Mouse (Mus musculus) C2C12 (cell line): ENCODE measurements at regions not wholly inside any gene's neighbourhood (a gene's known extent, or its start where the extent isn't known, plus 50 kb on each side); places are given as distances from the start of the nearest gene placed in this dataset.

ENCODE experiments used
- H3K27me3 ChIP-seq: one replicate; pipeline ENCODE4 v1.6.1; 2011; ENCODE audit not compliant: control insufficient read depth, insufficient read depth, insufficient read length
- H3K36me3 ChIP-seq: one replicate; pipeline ENCODE4 v1.6.1; 2011; ENCODE audit not compliant: control insufficient read depth, insufficient read depth
- H3K4me3 ChIP-seq: one replicate; pipeline ENCODE4 v1.5.1; 2011; ENCODE audit warnings: mild to moderate bottlenecking, control low read depth; ENCODE audit not compliant: poor library complexity, insufficient read depth, severe bottlenecking
- H3K79me2 ChIP-seq: one replicate; pipeline ENCODE4 v1.6.1; 2011; ENCODE audit not compliant: control insufficient read depth, insufficient read depth
- H3K79me3 ChIP-seq: one replicate; pipeline ENCODE4 v1.6.1; 2011; ENCODE audit warnings: low read depth, control low read depth
- H3ac ChIP-seq: one replicate; pipeline ENCODE3; 2011; ENCODE audit warnings: low read depth; ENCODE audit not compliant: control insufficient read depth, insufficient read length
- CEBPB ChIP-seq: IDR thresholded peaks from one replicate; pipeline ENCODE4 v1.6.1; 2011; ENCODE audit warnings: low read depth, mild to moderate bottlenecking, control low read depth, moderate library complexity
- CTCF ChIP-seq: IDR thresholded peaks from one replicate; pipeline ENCODE4 v1.5.1; 2011; ENCODE audit not compliant: control insufficient read depth, insufficient read depth, insufficient read length
- FOSL1 ChIP-seq: IDR thresholded peaks from one replicate; pipeline ENCODE4 v1.8.0; 2011; ENCODE audit warnings: mild to moderate bottlenecking, low read length; ENCODE audit not compliant: poor library complexity, insufficient read depth, severe bottlenecking
- MAX ChIP-seq: IDR thresholded peaks from one replicate; pipeline ENCODE4 v1.6.1; 2011; ENCODE audit warnings: mild to moderate bottlenecking, control low read depth
- MYOD1 ChIP-seq: IDR thresholded peaks from one replicate; pipeline ENCODE4 v1.6.1; 2011; ENCODE audit warnings: low read depth; ENCODE audit not compliant: control insufficient read depth, insufficient read length
- MYOG ChIP-seq: IDR thresholded peaks from one replicate; pipeline ENCODE4 v1.6.1; 2011; ENCODE audit not compliant: control insufficient read depth, insufficient read length; ENCODE audit errors: extremely low read depth
- USF1 ChIP-seq: IDR thresholded peaks from one replicate; pipeline ENCODE4 v1.6.1; 2011; ENCODE audit warnings: low read depth, mild to moderate bottlenecking, control low read depth, moderate library complexity

DNA sequence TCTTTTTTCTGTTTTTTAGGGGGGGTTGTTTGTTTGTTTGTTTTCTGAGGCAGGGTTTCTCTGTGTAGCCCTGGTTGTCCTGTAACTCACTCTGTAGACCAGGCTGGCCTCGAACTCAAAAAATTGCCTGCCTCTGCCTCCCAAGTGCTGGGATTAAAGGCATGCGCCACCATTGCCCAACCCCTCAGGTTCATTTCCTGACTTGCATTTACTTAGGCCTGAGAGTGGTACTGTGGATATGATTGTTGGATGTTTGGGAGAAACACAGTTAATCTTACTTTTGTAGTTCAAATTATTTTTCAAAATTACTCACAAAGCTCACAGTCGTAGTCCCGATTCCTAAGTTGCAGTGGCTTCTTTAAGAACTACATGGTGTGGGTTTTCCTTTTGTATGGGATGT lies 62.3 kb upstream of the Akap6 start:
- no peak for TF ChIP-seq MYOG
- TF ChIP-seq CTCF: no peak
- no peak for TF ChIP-seq USF1
- no peak for TF ChIP-seq FOSL1
- Histone ChIP-seq H3K4me3 (no peak overlapping the region), H3K79me2 (no peaks in the 10 kb centered on the region), H3K79me3 (no peaks in the 10 kb centered on the region), H3ac (no peak overlapping the region), H3K27me3 (no peaks in the 10 kb centered on the region), H3K36me3 (no peaks in the 10 kb centered on the region)

DNA sequence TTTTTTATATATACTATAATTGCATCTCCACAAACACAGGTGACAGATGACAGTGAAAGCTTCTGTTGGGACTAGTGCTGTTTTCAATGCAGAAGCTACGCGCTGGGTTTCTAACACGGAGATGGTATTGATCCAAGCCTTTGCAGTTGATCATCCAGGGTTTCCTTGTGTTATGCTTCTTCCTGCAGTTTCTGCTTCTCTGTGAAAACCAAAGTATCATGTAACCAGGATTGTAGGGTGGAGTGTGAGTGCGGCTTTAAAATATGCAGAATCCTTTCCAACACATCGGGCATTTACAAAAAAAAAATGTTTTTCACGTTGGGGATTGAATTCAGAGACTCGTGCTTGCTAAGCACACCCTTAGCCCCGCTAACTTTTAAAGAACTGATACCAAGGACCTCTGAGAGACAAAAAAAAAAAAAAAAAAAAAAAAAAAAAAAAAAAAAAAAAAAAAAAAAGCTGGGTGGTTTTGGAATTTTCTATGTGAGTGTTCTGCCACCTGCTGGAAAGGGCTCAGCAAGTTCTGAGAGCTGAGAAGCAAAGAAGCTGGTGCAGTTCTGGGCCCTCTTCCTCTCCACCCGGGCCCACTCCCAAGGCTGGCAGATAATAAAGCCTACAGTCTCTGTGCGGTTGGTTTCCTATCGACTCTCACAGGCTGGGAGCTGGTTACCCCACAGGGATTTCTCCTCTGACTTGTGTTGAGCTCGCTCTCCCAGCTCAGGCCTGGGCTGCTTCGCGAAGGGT lies 61.5 kb upstream of the Akap6 start:
- TF ChIP-seq CTCF (no peak), FOSL1 (no peak), MYOD1 (no peak), MYOG (no peak), CEBPB (no peak), MAX (no peak), USF1 (no peak)
- no peaks in the 10 kb centered on the region for H3K79me3 ChIP-seq
- H3K36me3 ChIP-seq: no peaks in the 10 kb centered on the region
- no peaks in the 10 kb centered on the region for H3K27me3 ChIP-seq
- H3ac ChIP-seq: no peak overlapping the region
- H3K79me2 ChIP-seq: no peaks in the 10 kb centered on the region
- H3K4me3 ChIP-seq: no peak overlapping the region

DNA sequence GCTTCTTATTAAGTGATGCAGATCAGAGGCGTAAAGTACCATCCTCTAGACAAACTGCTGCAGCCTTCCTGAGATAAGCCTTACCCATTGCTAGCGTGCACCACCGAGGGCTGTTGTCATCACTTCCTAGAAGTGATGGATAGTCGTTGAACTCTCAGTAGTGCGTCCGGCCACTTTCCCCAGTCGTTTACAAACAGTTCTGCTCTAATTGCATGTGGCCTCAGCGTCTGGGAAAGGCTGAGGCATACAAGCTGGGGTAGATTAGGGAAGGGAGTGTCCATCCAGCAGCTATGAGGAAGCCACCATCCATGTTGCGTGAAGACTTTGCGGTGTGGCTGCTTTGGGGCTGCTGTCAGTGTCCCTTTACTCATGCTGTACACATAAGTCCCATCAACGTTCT lies 60.7 kb upstream of the Akap6 start:
- no peak overlapping the region for H3ac ChIP-seq
- H3K79me2 ChIP-seq: no peaks in the 10 kb centered on the region
- H3K27me3 ChIP-seq: no peaks in the 10 kb centered on the region
- H3K4me3 ChIP-seq: no peak overlapping the region
- no peak for TF ChIP-seq CTCF
- no peak for TF ChIP-seq MAX
- TF ChIP-seq FOSL1: no peak
- TF ChIP-seq MYOD1: no peak
- no peak for TF ChIP-seq MYOG
- no peak for TF ChIP-seq CEBPB
- TF ChIP-seq USF1: no peak
- no peaks in the 10 kb centered on the region for H3K36me3 ChIP-seq
- no peaks in the 10 kb centered on the region for H3K79me3 ChIP-seq

DNA sequence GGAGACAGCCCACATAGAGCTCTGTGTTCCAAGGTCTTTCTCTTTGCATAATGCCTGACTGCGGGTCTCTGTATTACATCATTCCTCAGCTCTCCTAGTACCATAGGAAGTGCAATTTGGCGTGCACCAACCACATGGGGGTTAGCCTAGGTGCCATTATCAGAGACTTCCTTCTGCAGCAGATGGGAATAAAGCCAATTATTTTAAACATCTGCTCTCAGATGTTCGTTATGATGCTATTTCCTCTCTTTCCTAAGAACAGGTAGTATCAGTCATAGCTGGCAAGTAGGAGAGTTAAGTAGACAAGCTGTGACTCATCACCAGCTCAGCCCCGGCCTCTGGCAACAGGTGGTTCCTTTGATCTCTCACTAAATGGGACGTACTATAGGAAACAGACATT lies 55.1 kb upstream of the Akap6 start:
- no peaks in the 10 kb centered on the region for H3K79me2 ChIP-seq
- no peaks in the 10 kb centered on the region for H3K79me3 ChIP-seq
- H3K4me3 ChIP-seq: no peak overlapping the region
- no peaks in the 10 kb centered on the region for H3K27me3 ChIP-seq
- TF ChIP-seq MAX (no peak), MYOG (no peak)
- H3ac ChIP-seq: no peak overlapping the region
- H3K36me3 ChIP-seq: no peaks in the 10 kb centered on the region
